Mouse (Mus musculus): Measurements from ENCODE around the gene Lmx1a.

The Lmx1a gene

GRCm38 (mm10) chr1:167896234-167896633, 207.2 kb downstream of the Lmx1a start:
- DNase-seq, result peak; percentile 15
